Mouse (Mus musculus) hindbrain, embryonic 12.5 days (tissue): ENCODE data around the gene Reln. TPM values are rescaled to one million over a fixed set of nuclear protein-coding genes. Genes with fewer than 3 reads are reported as not detected.

Experiments
- ATAC-seq: fragments of 200-750 bp; cut with Nextera tagmentation; 2 replicates; pipeline ENCODE4 v1.8.0; 2017; ENCODE audit warnings: moderate TSS enrichment; ENCODE audit not compliant: low FRiP score
- H3K27ac ChIP-seq: fragments of 300-500 bp; sonication (generic); 2 replicates; pipeline ENCODE4 v1.5.1; 2016; ENCODE audit warnings: mild to moderate bottlenecking
- H3K27me3 ChIP-seq: fragments of 300-500 bp; sonication (generic); 2 replicates; pipeline ENCODE4 v1.6.1; 2016; ENCODE audit warnings: mild to moderate bottlenecking
- H3K36me3 ChIP-seq: fragments of 300-500 bp; sonication (generic); 2 replicates; pipeline ENCODE4 v1.6.1; 2016; ENCODE audit warnings: mild to moderate bottlenecking
- H3K4me1 ChIP-seq: fragments of 300-500 bp; sonication (generic); 2 replicates; pipeline ENCODE4 v1.6.1; 2016
- H3K4me2 ChIP-seq: fragments of 300-500 bp; sonication (generic); replicated peaks from 2 replicates; pipeline ENCODE4 v1.6.1; 2016; ENCODE audit warnings: mild to moderate bottlenecking
- H3K4me3 ChIP-seq: fragments of 300-500 bp; sonication (generic); 2 replicates; pipeline ENCODE4 v1.5.1; 2016; ENCODE audit warnings: mild to moderate bottlenecking
- H3K9ac ChIP-seq: fragments of 300-500 bp; sonication (generic); 2 replicates; pipeline ENCODE4 v1.6.1; 2016; ENCODE audit warnings: mild to moderate bottlenecking, moderate library complexity
- H3K9me3 ChIP-seq: fragments of 300-500 bp; sonication (generic); replicated peaks from 2 replicates; pipeline ENCODE4 v1.6.1; 2016; ENCODE audit warnings: mild to moderate bottlenecking
- WGBS: fragments of 180-500 bp; shearing (Covaris S2); methylation state at CpG from one replicate; pipeline ENCODE4 v1.1.7; 2016; 5-methylcytosine and 5-hydroxymethylcytosine counted together
- polyA plus RNA-seq: library from polyadenylated mRNA; unstranded; fragments of >200 nt; fragmentation: Nextera tagmentation; extraction: Ambion mirVana; gene quantifications from 2 replicates; pipeline ENCODE4 v1.2.1, GENCODE M21; 2016

Reln gene
- polyA plus RNA-seq, 1 experiment from 2014 or later, result 12.9 TPM

DNA sequence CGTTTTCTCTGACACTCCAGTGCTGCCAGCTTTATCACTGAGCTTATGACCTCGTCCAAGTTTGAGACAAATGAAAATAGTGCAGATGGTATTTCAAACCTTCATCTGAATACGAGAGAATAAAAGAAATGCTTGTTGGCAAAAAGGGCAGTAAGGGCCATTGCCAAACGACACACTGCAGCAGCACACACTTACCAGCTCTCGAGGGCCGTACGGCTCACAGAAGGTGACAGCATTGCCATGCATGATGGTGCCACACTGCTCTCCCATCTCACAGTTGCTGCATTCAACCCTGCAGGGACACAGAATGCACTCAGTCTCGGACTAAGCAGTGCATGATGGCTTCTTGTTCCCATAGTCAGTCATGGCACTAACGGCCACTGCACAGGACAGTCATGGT is 210.1 kb downstream of the Reln start:
- no peak for ATAC-seq
- 82% methylated on average over 9 of the region's 9 CpGs for WGBS

GRCm38 (mm10) chr5:22131730-22132522 is 212.6 kb downstream of the Reln start:
- H3K4me1 ChIP-seq, result no peaks in the 10 kb centered on the region
- no peaks in the 10 kb centered on the region for H3K36me3 ChIP-seq
- no peak overlapping the region for H3K27ac ChIP-seq
- H3K27me3 ChIP-seq, result no peaks in the 10 kb centered on the region
- no peak overlapping the region for H3K9ac ChIP-seq
- no peak overlapping the region for H3K4me2 ChIP-seq
- H3K4me3 ChIP-seq, result no peak overlapping the region
- no peaks in the 10 kb centered on the region for H3K9me3 ChIP-seq
- WGBS, result 87% methylated on average over 5 of the region's 5 CpGs
- no peak for ATAC-seq

More for the DNA sequence above, 210.1 kb downstream of the Reln start:
- Histone ChIP-seq H3K9ac (no peak overlapping the region), H3K9me3 (0 out of 2 replicates have a peak, but pooled peaks cover 4% of the 10 kb centered on the region), H3K27ac (no peak overlapping the region), H3K27me3 (no peaks in the 10 kb centered on the region), H3K4me3 (no peak overlapping the region), H3K4me1 (no peaks in the 10 kb centered on the region), H3K4me2 (no peak overlapping the region), H3K36me3 (no peaks in the 10 kb centered on the region)

GRCm38 (mm10) chr5:22127583-22127982 is 216.9 kb downstream of the Reln start:
- no peaks in the 10 kb centered on the region for H3K4me1 ChIP-seq

DNA sequence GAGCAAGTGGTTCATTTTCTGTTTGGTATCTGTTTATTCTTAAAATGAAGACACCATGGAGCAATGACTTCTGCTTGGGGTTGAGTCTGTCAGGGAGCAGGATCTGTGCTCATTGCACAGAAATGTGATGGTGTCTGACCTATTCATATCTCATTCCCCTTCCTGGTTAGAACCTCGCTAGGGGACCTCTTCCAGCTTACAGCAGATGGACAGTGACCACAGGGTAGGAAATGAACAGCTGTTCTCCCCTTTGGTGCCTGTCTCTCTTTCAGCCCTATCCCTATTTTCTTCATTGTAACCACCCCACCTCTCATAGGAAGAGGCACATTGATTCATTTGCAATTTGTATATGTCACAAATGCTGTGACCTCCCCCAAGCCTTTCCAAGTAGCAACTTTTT is 225.2 kb downstream of the Reln start:
- Histone ChIP-seq H3K36me3 (no peaks in the 10 kb centered on the region), H3K4me1 (no peaks in the 10 kb centered on the region), H3K4me2 (no peak overlapping the region), H3K27me3 (no peaks in the 10 kb centered on the region), H3K9me3 (no peaks in the 10 kb centered on the region), H3K9ac (no peak overlapping the region), H3K27ac (no peak overlapping the region), H3K4me3 (no peak overlapping the region)
- ATAC-seq, result no peak
- WGBS, result 50% methylated on average over 1 of the region's 1 CpGs

More at GRCm38 (mm10) chr5:22127583-22127982, 216.9 kb downstream of the Reln start:
- no peaks in the 10 kb centered on the region for H3K36me3 ChIP-seq
- H3K4me3 ChIP-seq, result no peak overlapping the region
- H3K27ac ChIP-seq, result no peak overlapping the region
- no peak overlapping the region for H3K9ac ChIP-seq
- no peaks in the 10 kb centered on the region for H3K9me3 ChIP-seq
- no peak overlapping the region for H3K4me2 ChIP-seq
- H3K27me3 ChIP-seq, result no peaks in the 10 kb centered on the region
- no peak for ATAC-seq

DNA sequence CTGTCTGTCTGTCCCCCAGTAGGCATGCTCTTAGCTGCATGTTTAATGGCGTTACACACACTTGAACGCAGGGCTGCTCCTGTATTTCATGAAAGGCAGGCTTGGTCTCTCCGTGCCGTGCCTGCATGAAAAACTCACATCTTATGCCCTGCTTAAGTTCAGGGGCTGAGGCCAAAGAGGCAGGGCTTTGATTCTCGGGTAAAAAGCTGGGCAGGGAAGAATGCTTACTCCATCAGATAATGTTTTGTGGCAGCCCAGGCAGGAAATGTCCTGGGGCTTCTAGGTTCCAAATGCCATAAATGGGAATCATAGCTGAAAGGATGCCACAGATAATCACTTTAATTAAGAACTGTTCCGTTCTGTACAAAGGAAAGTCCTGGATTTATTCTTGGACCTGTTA is 226.0 kb downstream of the Reln start:
- no peak for ATAC-seq
- 50% methylated on average over 6 of the region's 6 CpGs for WGBS
- H3K9me3 ChIP-seq, result no peaks in the 10 kb centered on the region
- no peak overlapping the region for H3K27ac ChIP-seq
- H3K4me2 ChIP-seq, result no peak overlapping the region
- H3K9ac ChIP-seq, result no peak overlapping the region
- no peaks in the 10 kb centered on the region for H3K27me3 ChIP-seq
- H3K36me3 ChIP-seq, result no peaks in the 10 kb centered on the region
- H3K4me3 ChIP-seq, result no peak overlapping the region
- H3K4me1 ChIP-seq, result no peaks in the 10 kb centered on the region

DNA sequence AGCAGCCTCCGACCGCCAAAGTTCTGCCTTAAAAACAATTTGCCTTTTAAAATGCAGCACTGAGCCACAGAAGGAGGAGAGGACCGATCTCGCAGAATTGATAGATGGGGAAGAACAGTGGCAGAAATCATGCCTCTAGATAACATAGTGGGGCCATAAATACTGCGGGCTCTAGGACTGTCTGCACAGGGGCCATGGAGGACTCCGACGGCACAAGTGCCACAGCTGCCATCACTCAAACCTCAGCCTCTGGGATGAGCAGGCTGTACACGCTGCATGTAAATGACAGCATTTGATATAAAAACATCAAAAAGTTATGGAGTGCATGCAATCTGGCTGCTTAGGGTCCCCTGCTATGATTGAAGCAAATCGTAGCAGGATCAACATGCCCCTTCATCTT is 227.6 kb downstream of the Reln start:
- no peak overlapping the region for H3K27ac ChIP-seq
- ATAC-seq, result no peak
- H3K4me3 ChIP-seq, result no peak overlapping the region
- no peaks in the 10 kb centered on the region for H3K4me1 ChIP-seq
- WGBS, result 72% methylated on average over 9 of the region's 9 CpGs
- no peaks in the 10 kb centered on the region for H3K36me3 ChIP-seq
- H3K4me2 ChIP-seq, result no peak overlapping the region
- no peak overlapping the region for H3K9ac ChIP-seq
- H3K9me3 ChIP-seq, result no peaks in the 10 kb centered on the region
- no peaks in the 10 kb centered on the region for H3K27me3 ChIP-seq

DNA sequence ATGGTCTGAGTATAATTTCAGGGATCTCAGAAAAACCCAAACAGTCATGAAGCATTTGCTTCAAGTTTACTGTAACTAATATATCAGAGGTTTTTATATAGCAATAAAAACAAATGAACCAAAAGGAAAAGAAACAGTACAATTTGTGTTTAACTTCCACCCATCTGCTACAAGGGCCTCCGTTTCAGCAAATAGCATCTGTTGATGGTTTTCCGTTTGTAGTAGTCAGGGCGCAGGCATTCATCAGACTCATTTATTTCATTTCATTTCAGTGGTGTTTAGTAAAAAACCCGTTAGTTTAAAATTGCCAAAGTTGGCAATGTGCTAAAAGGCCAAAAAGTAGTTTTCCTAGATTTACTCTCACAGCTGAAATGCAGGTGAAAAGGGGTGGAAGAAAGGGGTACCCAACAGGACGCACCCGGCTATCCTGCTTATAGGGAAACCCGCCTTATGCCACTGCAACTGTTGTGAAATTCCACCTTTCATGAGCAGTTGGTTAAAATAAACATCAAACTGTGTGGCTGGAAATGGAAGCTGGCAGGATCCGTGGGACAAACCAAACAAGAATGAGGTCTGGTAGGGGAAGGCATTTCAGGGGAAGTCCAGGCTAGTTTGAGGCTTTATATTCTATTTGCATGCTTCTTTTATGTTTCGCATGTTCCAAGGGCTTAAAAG is 237.6 kb downstream of the Reln start:
- no peak for ATAC-seq
- no peak overlapping the region for H3K4me3 ChIP-seq
- no peaks in the 10 kb centered on the region for H3K4me1 ChIP-seq
- H3K9ac ChIP-seq, result no peak overlapping the region
- H3K9me3 ChIP-seq, result no peaks in the 10 kb centered on the region
- no peak overlapping the region for H3K27ac ChIP-seq
- 84% methylated on average over 9 of the region's 9 CpGs for WGBS
- no peaks in the 10 kb centered on the region for H3K27me3 ChIP-seq
- H3K4me2 ChIP-seq, result no peak overlapping the region
- H3K36me3 ChIP-seq, result no peaks in the 10 kb centered on the region

GRCm38 (mm10) chr5:22094984-22095383 is 249.5 kb downstream of the Reln start:
- Histone ChIP-seq H3K27ac (no peak overlapping the region), H3K9me3 (no peaks in the 10 kb centered on the region), H3K9ac (no peak overlapping the region), H3K4me2 (no peak overlapping the region), H3K27me3 (no peaks in the 10 kb centered on the region), H3K36me3 (no peaks in the 10 kb centered on the region), H3K4me1 (0 out of 2 replicates have a peak, but pooled peaks cover 5% of the 10 kb centered on the region), H3K4me3 (no peak overlapping the region)
- ATAC-seq, result peak; percentile 74
- WGBS, result 74% methylated on average over 5 of the region's 5 CpGs

GRCm38 (mm10) chr5:22094043-22094442 is 250.5 kb downstream of the Reln start:
- Histone ChIP-seq H3K36me3 (no peaks in the 10 kb centered on the region), H3K27me3 (no peaks in the 10 kb centered on the region), H3K4me3 (no peak overlapping the region), H3K9me3 (no peaks in the 10 kb centered on the region), H3K27ac (no peak overlapping the region), H3K4me1 (0 out of 2 replicates have a peak, but pooled peaks cover 5% of the 10 kb centered on the region), H3K9ac (no peak overlapping the region), H3K4me2 (no peak overlapping the region)
- WGBS, result 80% methylated on average over 5 of the region's 5 CpGs
- no peak for ATAC-seq

GRCm38 (mm10) chr5:22093157-22093865 is 251.2 kb downstream of the Reln start:
- 57% methylated on average over 9 of the region's 9 CpGs for WGBS
- peak; percentile 52; the same call in 1 of the 2 replicates for ATAC-seq

GRCm38 (mm10) chr5:22080468-22080986 is 264.0 kb downstream of the Reln start:
- H3K36me3 ChIP-seq, result no peaks in the 10 kb centered on the region
- no peak overlapping the region for H3K9ac ChIP-seq
- H3K9me3 ChIP-seq, result no peaks in the 10 kb centered on the region
- H3K4me3 ChIP-seq, result no peak overlapping the region
- no peak overlapping the region for H3K4me2 ChIP-seq
- 55% methylated on average over 6 of the region's 6 CpGs for WGBS
- H3K27ac ChIP-seq, result no peak overlapping the region
- ATAC-seq, result peak; percentile 50; the same call in 1 of the 2 replicates
- peaks cover 19% of the 10 kb centered on the region for H3K27me3 ChIP-seq
- no peaks in the 10 kb centered on the region for H3K4me1 ChIP-seq

More at GRCm38 (mm10) chr5:22093157-22093865, 251.2 kb downstream of the Reln start:
- Histone ChIP-seq H3K27me3 (no peaks in the 10 kb centered on the region), H3K27ac (no peak overlapping the region), H3K36me3 (no peaks in the 10 kb centered on the region), H3K4me2 (no peak overlapping the region), H3K9me3 (no peaks in the 10 kb centered on the region), H3K9ac (no peak overlapping the region), H3K4me1 (0 out of 2 replicates have a peak, but pooled peaks cover 5% of the 10 kb centered on the region), H3K4me3 (no peak overlapping the region)

DNA sequence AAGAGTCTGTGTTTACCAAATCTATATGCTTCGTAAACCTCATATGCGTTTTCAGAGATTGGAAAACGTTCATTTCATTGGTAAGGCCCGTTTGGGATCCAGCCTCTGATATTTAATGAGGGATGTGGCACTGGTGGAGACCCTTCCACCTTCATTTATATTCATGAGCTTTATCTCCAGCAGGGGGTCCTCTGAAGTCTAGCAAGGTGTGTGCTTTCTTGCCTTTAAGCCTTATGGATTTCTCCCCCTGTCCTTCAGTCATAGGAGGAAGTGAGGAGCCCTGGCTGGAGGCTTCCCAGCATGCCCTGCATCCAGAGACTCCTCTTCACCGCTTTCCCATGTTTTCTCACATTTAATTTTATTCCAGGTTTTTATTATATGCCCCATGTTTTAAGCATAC is 269.5 kb downstream of the Reln start:
- H3K4me3 ChIP-seq, result no peak overlapping the region
- no peaks in the 10 kb centered on the region for H3K36me3 ChIP-seq
- peaks cover 14% of the 10 kb centered on the region for H3K27me3 ChIP-seq
- no peaks in the 10 kb centered on the region for H3K9me3 ChIP-seq
- no peak overlapping the region for H3K4me2 ChIP-seq
- no peak overlapping the region for H3K27ac ChIP-seq
- WGBS, result 66% methylated on average over 5 of the region's 5 CpGs
- no peaks in the 10 kb centered on the region for H3K4me1 ChIP-seq
- ATAC-seq, result no peak
- H3K9ac ChIP-seq, result no peak overlapping the region
